Mouse (Mus musculus) kidney, adult 9 months (tissue): ENCODE data around the gene Ncapd3.

Experiments used
- DNase-seq: peaks from one replicate; pipeline ENCODE4 v3.0.0; 2022

Ncapd3 gene

DNA sequence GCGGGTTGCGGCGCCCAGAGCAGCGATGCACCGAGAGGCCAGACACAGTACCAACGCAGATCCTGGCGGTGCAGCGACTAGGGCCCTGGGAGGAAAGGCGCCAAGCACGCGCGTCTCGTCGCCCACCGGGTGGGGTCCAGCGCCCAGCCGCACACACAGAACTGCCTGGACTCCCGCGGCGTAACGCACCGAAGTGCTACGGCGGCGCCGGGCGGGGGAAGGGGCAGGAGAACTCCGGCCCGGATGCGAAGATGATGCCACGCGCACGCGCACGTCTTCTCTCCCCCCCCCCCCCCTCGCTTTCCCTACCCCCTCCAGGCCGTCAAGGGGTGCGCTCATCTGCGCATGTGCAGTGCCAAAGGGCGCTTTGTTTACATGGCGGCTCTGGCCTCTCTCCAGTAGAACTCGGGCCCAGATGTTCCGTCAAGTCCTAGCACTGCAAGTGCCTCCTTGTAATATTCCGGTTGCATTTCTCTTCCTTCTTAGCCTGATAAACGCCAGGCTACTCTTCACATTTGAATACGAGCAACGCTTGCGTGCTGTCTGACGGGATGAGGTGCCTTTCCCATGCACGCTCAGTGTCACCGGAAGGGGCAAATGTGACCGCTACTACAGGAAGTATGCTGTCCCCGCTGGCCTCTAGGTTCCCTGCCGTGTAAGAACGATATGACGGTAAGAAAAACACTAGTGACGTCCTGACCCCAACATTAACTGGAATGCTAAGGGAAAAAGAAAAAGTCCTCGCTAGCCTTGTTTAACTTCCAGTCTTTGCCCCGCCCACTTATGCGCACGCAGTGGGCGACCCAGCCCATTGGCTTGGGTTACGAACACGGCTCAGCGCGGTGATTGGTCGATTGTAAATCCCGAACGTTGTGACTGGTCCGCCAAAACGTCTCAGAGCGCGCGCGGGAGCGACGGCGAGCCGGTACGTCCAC, at the start of gene Ncapd3, which contains the start of gene Vps26b:
Gene Ncapd3, plus strand, starts transcription at position 348 of the 935 bp plus-strand sequence.
Gene Vps26b, minus strand, starts transcription at position 238 of the 935 bp plus-strand sequence.
- DNase-seq: peak; percentile 98

DNA sequence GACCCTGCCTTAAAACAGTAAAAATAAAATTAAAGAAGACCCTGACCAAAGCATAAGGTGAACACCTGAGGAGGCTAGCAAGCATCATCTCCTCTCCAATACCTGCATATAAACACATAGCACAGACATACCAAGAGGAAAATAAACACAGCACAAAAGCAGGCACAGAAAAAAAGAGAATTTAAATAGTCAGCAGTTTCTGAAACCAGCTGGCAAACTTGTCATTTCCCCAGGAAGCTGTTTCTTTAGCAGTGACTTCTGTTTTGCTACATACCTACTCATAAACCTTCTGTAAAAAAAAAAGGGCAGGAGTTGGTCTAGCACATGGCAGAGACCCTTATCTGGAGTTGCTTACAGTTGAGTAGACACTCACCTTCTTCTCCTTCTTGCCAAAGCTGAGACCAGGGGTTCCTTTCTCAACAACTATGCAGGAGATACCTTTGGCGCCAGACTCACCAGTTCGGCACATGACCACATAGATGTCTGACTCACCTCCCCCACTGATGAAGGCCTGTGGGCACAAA, 44.8 kb upstream of the Ncapd3 start:
- no peak for DNase-seq

DNA sequence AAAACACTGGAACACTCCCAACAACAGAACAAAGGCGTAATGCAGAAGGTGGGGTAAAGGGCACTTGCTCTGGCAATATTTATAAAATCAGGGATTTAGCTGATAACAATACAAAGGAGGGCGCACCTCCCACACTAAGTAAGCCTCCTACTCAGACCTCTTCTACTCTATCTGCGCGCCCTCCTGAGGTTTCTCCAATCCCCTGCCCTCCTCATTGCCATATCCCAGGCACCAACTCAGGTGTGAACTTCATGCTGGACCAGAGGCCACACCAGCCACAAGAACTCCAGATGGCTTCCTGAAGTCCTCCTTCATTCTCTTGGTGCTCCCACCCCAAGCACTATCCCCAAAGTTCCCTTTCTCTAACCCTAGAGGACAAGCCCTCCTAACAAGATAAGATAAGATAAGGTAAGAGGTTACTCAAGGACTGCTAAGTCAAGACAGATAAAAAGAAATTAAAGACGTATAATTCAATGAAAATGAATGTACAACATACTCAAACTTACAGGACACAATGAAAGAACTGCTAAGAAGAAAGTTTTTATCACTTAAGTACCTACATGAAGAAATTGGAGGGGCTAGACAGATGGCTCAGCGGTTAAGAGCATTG, 44.2 kb upstream of the Ncapd3 start:
- no peak for DNase-seq

DNA sequence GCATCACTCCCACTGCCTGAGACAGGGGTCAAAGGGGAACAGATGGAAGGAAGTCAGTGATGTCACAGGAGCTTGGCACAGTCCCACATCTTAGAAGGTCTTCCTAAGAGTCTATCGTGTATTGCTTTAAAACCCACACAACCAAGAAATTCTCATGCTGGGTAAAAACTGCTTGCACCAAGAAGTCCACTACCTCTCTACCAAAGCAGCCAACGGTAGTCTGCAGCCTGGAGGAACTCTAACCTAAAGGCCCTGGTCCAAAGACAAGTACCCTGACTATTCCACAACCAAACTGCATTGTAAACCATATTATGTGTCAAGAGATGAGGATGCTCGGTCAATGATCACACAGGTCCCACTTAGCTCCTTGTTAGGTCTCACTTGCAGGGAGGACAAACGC, 39.8 kb upstream of the Ncapd3 start:
- no peak for DNase-seq

DNA sequence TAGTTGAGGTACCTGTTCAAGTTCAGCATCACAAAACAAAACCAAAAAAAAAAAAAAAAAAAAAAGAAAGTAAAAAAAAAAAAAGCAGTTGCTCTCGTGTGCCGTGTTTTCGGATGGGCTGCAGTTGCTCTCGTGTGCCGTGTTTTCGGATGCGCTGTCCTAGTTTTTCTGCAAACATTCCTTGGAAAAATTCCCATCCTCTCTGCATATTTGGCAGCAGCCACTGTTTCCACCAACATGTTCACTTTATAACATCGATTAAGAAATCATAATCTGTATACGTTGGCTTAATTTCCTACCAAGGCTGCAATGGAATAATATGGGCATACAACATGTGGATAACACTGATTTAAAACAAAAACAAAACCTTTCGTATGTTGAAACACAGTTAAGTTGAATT, 36.9 kb upstream of the Ncapd3 start:
- DNase-seq: no peak

DNA sequence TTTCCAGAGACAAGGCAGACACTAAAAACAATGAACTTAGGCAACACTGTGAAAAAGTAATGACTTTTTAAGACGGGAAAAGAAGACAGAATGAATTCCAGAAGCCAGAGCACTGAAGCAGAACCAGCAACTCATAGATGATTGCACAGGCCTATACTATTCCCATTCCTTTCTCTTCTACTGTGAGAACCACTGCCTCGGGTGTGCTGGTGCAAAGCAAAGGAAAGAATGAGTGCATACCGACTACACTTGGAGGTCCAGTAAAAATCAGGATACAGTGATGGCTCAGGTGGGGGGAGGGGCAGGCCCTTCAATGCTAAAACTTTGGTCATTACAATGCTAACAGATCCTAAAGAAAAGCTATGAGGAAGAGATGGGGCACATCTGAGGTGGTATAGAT, 36.1 kb upstream of the Ncapd3 start:
- DNase-seq: no peak

DNA sequence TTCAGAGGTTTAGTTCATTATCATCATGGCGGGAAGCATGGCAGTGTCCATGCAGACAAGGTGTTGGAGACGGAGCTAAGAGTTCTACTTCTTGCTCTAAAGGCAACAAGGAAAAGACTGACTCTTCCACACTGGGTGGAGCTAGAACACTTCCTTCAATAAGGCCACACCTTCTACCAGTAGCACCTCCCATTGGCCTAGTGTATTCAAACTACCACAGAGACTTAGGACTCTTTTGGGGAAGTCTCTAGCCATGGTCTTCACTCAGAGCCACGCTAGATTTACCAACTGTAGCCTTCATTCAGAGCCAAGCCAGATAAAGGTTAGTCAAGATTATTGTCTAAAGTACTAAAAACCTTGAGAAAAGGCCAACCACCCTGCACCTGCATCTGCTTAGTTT, 32.9 kb upstream of the Ncapd3 start:
- DNase-seq: no peak

DNA sequence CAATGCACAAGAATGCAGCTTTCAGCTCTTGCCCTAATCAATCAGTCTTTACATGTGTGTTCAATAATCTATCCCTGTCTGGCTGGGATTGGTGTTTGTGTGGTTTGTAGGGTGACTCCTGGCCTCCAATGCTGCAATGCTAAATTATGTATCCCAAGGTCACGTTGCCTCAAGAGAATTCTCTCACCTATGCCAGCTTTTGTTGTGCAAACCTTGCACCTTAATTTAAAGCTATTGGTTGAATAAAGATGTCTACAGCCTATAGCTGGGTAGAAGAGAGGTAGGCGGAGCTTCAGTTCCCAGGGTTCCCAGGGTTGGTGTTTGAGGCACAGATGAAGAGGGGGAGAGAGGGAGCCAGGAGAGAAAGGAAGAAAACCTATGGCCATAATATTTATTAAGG, 32.5 kb upstream of the Ncapd3 start:
- no peak for DNase-seq

DNA sequence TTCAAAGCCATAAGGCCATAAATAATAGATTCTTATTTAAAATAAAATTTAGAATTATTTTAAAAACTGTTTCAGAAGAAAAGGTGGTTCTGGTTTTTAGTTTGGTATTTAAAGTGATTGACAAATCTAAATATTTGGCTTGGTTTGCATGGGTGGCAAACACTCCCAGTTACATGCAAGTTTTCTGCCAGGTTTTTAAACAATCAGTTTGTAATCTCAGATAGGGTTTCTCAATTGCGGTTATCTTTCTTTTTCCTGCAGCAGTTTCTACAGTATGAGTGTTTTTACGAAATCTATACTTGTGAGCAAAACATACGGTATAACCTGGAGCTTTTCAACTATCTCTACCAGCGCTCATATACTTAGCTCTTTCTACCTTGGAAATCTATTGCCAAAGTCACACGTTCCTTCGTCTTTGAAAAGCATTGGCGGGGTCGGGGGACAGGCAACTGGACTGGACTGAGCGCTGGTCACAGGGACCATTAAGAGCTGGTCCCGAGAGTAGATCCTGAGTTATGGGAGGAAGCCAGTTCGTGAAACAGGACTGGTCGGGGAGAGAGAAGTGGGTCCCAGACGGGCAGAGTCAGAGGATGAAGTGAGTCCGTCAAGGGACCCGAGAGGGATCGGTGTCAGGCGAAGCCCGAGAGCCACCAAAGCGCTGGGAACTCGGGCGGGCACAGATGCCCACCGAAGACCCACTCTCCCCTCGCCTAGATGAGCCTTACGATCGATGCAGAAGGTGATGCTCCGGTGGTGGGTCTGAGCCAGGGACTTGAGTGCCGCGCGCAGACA, 31.1 kb upstream of the Ncapd3 start:
- no peak for DNase-seq

DNA sequence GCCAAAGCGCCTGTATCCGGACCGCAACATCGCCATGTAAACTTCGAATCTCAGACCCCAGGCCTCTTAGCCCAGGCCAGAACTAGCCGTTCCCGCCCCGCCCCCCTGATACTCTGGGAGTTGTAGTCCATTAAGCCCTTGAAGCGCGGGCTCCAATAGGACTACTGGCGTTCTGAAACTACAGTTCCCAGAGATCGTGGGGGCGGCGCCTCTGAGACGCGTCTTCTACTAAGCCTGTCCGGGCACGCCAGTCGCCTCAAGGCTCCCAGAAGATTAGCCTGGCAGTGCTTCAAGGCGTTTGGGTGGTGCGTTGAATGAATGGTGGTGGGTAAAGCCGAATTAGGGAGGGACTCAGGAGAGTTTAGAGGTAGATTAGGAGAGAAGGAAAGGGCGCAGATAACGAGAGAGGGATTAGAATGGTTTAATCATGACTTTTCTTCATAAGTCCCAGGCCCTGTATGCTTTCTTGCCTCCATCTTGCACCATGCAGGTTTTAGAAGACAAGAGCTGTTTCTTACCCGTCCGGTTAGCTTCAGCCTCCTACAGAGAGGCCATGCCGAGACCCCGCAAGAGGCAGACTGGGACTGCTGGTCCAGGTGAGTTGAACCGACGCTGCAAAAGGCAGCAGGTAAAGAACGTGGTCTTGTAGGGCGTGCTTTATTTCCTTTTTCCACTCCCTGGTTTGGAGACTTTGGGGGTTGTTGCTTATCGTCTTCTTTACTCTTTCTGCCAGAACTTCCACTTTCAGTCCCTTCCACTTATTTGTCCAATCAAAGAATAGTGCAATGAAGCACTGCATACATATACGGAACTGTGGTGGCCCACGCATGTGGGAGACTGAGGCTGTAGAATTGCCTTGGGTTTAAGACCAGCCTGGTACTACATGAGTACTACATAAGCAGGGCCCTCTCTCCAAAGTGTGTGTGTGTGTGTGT, 30.2 kb upstream of the Ncapd3 start, which contains the start of the genes Acad8 and Thyn1:
Gene Acad8, minus strand, starts transcription at position 106 of the 935 bp plus-strand sequence.
Gene Thyn1, plus strand, starts transcription at position 250 of the 935 bp plus-strand sequence.
- peak; percentile 98 for DNase-seq

DNA sequence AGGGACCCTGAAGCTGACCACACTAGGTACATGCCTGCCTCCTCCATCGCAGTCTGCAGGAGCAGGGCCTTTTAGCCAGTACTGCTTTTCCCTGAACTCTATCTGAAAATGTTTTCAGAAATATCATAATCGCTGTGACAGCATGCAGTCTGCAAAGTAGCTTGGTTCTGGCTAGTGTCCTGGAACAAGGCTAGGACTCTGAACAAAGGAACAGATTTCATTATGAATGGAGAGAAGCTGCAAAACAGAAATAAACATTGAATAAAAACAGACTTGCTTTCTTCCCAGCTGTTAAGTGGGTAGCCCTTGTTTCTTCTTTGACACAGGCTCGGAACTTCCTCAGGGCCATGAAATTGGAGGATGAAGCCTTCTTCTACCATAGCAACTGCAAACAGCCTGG, 24.7 kb upstream of the Ncapd3 start:
- DNase-seq: no peak

DNA sequence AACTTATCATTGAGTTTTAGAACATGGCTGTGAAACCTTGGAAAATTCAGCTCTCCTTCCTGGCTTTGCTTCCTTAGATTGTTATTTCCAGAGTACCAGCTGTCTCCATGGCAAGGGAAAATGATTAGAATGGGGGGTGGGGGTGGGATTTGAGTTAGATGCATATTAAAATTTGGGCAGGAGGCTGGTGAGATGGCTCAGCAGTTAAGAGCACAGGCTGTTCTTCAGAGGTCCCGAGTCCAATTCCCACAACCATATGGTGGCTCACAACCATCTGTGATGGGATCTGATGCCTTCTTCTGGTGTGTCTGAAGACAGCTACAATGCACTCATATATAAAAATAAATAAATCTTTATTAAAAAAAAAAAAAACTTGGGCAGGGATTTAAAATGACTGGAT, 24.0 kb upstream of the Ncapd3 start:
- DNase-seq: no peak

DNA sequence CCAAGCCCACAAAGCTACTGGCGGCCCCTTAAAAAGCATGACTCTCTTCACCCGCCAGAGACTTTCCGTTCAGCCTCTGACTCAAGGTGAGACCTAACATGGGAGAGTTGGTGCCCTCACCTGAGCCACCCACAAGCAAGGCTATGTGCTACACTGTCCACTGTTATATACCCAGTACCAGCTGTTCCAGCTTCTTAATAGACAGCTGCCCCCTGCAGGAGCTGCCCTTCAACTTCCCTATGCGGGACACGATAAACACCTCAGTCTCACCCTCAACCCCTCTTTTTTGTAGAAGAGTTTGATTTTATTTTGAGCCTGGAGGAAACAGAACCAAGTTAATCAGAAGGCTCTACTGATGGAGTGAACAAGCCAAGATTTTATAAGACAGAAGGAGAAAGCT, 23.1 kb upstream of the Ncapd3 start:
- no peak for DNase-seq

DNA sequence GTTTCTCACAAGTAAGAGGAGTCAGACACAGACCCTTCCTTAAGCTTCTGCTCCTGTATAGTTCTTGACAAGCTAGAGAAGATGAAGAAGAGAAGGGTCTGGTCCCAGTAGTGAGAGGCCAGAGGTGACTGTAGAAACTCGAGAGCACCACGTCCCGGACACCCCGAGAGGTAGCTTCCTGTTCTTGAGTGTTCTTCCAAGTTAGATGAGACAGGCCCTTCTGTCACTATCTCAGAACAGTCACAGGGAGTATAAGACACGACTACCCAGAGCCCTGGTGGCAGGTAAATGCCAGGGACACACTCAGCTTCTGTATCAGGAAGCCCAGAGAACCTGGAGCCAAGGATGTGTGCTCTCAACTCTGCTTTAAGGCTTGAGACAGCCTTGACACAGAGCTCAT, 20.7 kb upstream of the Ncapd3 start:
- DNase-seq: no peak

DNA sequence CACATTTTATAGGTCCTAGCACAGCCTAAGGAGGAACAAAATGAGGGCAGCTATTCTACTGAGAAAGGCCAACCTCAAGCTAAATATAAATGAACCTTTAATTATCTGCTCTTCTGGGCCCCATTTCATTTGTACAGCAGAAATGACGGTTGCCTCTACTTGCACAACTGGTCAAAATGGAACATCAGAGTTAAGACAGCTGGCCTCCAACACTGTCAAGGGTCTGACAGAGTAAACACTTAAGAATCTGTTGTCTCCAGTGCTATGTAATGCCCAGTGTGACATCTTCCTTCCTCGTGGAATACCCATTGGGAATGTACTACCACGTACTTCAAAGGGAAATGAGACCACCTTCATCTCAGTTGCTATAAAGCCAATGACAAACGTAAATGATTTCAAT, 18.4 kb upstream of the Ncapd3 start:
- DNase-seq: no peak

DNA sequence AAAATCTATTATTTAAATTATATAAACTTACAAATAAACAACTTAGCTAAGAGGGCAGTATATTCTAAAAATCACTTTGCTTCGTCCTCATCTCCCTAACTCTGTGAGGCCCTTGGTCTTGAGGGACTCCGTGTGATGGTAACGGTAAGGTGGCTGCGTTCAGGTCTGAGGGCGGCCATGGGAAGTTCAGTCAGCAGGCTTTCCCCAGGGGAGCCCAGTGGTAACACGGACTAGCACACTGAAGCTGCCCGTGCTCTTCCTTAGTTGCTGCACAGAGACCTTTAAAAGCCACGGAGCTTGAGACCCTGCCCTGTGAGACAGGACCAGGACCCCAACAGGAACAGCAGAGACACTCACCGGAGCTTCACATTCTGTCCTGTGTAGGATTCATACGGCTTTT, 11.0 kb upstream of the Ncapd3 start:
- DNase-seq: no peak

DNA sequence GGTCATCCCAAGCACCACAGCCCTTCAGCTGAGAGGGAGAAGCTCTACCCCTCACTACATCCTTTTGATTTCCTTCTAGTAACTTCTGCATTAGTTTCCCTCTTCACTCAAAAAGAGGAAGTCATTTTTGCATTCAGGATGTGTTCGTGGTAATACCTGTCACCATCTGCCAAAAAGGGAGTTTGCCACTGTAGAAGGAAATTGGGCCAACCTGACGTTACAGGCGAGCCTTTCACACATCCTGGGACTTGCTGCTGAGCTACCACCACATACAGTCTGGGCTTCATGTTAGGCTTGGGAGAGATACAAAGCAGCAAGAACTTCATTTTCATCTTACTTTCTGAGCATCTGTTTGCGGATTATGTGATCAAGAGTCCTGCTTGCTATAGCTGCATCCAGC, 6.3 kb upstream of the Ncapd3 start:
- DNase-seq: no peak

DNA sequence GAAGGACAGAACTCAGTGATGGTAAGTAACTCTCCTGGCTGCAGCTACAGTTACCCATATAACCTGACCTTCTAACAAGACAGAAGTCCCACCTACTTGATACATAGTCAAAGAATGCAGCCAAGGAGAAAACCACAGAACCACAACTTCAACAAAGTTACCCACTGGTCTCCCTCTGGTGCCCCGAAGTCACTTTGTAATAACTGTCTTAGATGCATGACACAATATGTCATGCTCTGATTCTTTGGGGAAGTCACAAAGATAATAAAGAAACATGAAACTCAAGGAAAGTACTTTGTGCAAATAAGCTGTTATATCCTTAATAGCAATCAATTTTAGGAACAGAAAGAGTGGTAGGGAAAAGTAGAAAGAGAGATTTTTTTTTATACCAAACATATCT, 3.3 kb upstream of the Ncapd3 start:
- DNase-seq: no peak

DNA sequence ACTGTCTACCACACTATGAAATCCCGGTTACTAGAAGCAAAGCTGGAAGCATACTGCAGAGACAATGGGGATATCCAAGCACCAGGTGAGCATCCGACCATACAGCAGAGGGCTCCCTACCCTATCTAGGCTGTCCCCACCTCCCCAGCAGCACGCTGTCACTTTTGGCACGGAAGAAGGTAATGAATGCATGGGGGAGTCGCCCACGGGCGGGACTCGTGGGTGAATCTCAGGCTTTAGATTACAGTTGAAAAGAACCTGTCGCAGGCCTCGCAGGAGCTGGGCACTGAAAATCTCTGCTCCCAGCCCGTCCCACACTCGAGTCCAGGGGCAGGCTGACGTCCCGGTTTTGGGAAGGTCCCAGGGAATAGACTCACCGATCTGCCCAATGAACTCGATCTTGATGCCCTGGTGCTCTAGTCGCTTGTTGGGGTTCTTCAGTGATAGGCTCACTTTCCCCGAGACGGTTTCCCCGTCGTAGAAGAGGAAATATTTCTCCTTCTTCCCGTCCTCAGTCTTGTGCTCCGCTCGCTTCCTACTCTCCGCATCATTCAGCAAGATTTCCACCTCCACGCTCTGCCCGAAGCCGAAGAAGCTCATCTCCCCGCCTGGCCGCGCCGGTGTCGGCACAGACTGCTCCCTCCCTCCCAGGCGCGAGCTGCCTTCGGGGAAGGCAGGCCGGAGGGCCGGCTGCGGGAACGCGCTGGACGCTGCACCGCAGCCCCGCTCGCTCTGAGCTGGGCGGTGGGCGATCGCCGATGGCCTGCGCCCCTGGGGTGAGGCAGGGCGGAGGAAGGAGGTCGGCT, 750 bp upstream of the Ncapd3 start:
- DNase-seq: peak; percentile 44

DNA sequence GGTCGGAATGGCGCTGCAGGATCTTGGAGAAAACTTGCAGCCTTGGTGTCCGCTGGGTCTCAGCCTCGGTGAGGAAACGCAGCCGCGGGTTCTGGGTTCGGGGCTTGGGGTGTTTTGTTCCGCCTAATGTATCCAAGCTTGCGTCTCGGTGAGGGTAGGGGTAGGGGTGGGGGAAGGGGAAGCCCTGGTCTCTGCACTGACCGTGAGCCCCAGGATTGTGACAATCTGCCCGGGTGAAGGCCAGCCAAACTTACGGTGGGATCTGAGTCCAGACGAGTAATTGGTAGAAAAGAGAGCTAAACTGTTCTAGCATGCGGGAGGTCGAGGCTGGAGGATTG, 757 bp downstream of the Ncapd3 start:
- no peak for DNase-seq

DNA sequence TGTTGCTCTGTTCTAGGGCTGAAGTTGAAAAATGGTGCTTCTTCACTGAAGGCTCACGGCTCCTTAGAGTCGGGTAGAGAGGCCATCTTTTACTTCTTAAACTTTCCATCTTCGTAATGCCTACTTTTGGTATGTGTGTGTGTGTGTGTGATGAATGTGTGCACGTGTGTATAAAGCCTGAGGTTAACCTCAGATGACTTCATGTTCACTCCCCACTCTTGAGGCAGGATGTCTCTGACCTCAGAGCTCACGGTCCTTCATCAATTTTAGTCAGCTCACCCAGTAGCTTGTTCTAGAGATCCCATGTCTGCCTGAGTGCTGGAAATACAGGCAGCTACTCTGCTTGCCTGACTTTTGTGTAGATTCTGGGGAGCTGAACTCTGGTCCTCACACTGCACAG, 13.9 kb downstream of the Ncapd3 start:
- DNase-seq: no peak
